Mouse (Mus musculus) midbrain, embryonic 14.5 days (tissue): ENCODE measurements around the gene Rhob. TPM values are rescaled to one million over a fixed set of nuclear protein-coding genes. Genes with fewer than 3 reads are reported as not detected.
"Not testable (repeated sequence)": the region's sequence is repeated elsewhere in the genome, so short reads cannot be mapped to it uniquely, and the experiment has no call there.

Experiments used
- ATAC-seq: fragments of 200-750 bp; cut with Nextera tagmentation; 2 replicates; pipeline ENCODE4 v1.8.0; 2017; ENCODE audit warnings: moderate number of reproducible peaks, moderate library complexity; ENCODE audit not compliant: low FRiP score, low TSS enrichment
- DNase-seq: peaks from one replicate; pipeline ENCODE4 v3.0.0-alpha.2; 2015
- H3K27ac ChIP-seq: fragments of 300-500 bp; sonication (generic); replicated peaks from 2 replicates; pipeline ENCODE4 v1.5.1; 2014; ENCODE audit warnings: mild to moderate bottlenecking, low read depth, low read length, moderate library complexity
- H3K27me3 ChIP-seq: fragments of 300-500 bp; sonication (generic); 2 replicates; pipeline ENCODE4 v1.6.1; 2014; ENCODE audit warnings: low read length, control low read depth, mixed read lengths; ENCODE audit not compliant: control insufficient read depth, insufficient read depth
- H3K36me3 ChIP-seq: fragments of 300-500 bp; sonication (generic); 2 replicates; pipeline ENCODE4 v1.6.1; 2014; ENCODE audit warnings: low read length, control low read depth; ENCODE audit not compliant: control insufficient read depth, insufficient read depth
- H3K4me1 ChIP-seq: fragments of 300-500 bp; sonication (generic); 2 replicates; pipeline ENCODE4 v1.6.1; 2014; ENCODE audit warnings: mild to moderate bottlenecking, antibody characterized with exemption, low read length, control low read depth; ENCODE audit not compliant: control insufficient read depth, insufficient read depth
- H3K4me2 ChIP-seq: fragments of 300-500 bp; sonication (generic); 2 replicates; pipeline ENCODE4 v1.6.1; 2014; ENCODE audit warnings: mild to moderate bottlenecking, low read length, moderate library complexity
- H3K4me3 ChIP-seq: fragments of 300-500 bp; sonication (generic); replicated peaks from 2 replicates; pipeline ENCODE4 v1.5.1; 2014; ENCODE audit warnings: low read depth, low read length
- H3K9ac ChIP-seq: fragments of 300-500 bp; sonication (generic); replicated peaks from 2 replicates; pipeline ENCODE4 v1.6.1; 2014; ENCODE audit warnings: mild to moderate bottlenecking, low read length, moderate library complexity
- H3K9me3 ChIP-seq: fragments of 300-500 bp; sonication (generic); 2 replicates; pipeline ENCODE4 v1.6.1; 2016; ENCODE audit warnings: low read length, control low read depth, mixed read lengths; ENCODE audit not compliant: control insufficient read depth
- WGBS: fragments of 180-500 bp; shearing (Covaris S2); extraction: QIAGEN DNeasy Blood & Tissue Kit; methylation state at CpG from one replicate; pipeline ENCODE4 v1.1.7; 2014; 5-methylcytosine and 5-hydroxymethylcytosine counted together
- polyA plus RNA-seq: library from polyadenylated mRNA; unstranded; fragments of >200 nt; fragmentation: Nextera tagmentation; extraction: Ambion mirVana; gene quantifications from 2 replicates; pipeline ENCODE4 v1.2.1, GENCODE M21; 2014

The Rhob gene
- polyA plus RNA-seq, 1 experiment from 2014 or later = 111 TPM

GRCm38 (mm10) chr12:8463599-8464160 lies 36.1 kb downstream of the Rhob start:
- Histone ChIP-seq H3K9me3 (no peaks in the 10 kb centered on the region), H3K4me2 (no peak overlapping the region), H3K9ac (no peak overlapping the region), H3K27ac (no peak overlapping the region), H3K36me3 (no peaks in the 10 kb centered on the region), H3K4me1 (peaks cover 6% of the 10 kb centered on the region), H3K27me3 (no peaks in the 10 kb centered on the region), H3K4me3 (no peak overlapping the region)
- 12% methylated on average over 3 of the region's 3 CpGs for WGBS
- DNase-seq (peak; percentile 17), ATAC-seq (no peak)

GRCm38 (mm10) chr12:8462533-8462932 lies 37.3 kb downstream of the Rhob start:
- no peak overlapping the region for H3K4me2 ChIP-seq
- no peaks in the 10 kb centered on the region for H3K36me3 ChIP-seq
- peaks cover 6% of the 10 kb centered on the region for H3K4me1 ChIP-seq
- WGBS = 87% methylated on average over 5 of the region's 5 CpGs
- no peak overlapping the region for H3K27ac ChIP-seq
- H3K9me3 ChIP-seq = no peaks in the 10 kb centered on the region
- no peak overlapping the region for H3K9ac ChIP-seq
- H3K4me3 ChIP-seq = no peak overlapping the region
- H3K27me3 ChIP-seq = no peaks in the 10 kb centered on the region
- ATAC-seq = no peak
- DNase-seq = no peak

- not testable (repeated sequence) for H3K27me3 ChIP-seq, H3K36me3 ChIP-seq, H3K4me3 ChIP-seq, H3K4me1 ChIP-seq, ATAC-seq, DNase-seq, H3K9me3 ChIP-seq, H3K27ac ChIP-seq, H3K9ac ChIP-seq, H3K4me2 ChIP-seq
- 91% methylated on average over 8 of the region's 8 CpGs for WGBS
Observed at GRCm38 (mm10) chr12:8461575-8461974, 38.2 kb downstream of the Rhob start.

GRCm38 (mm10) chr12:8458400-8458799 lies 41.4 kb downstream of the Rhob start:
- no peak overlapping the region for H3K4me2 ChIP-seq
- no peak overlapping the region for H3K27ac ChIP-seq
- 87% methylated on average over 8 of the region's 8 CpGs for WGBS
- H3K9ac ChIP-seq = no peak overlapping the region
- no peak overlapping the region for H3K4me3 ChIP-seq
- H3K36me3 ChIP-seq = no peaks in the 10 kb centered on the region
- no peak for DNase-seq
- no peaks in the 10 kb centered on the region for H3K4me1 ChIP-seq
- H3K27me3 ChIP-seq = no peaks in the 10 kb centered on the region
- no peaks in the 10 kb centered on the region for H3K9me3 ChIP-seq
- no peak for ATAC-seq

GRCm38 (mm10) chr12:8457052-8457451 lies 42.8 kb downstream of the Rhob start:
- Histone ChIP-seq H3K9me3 (no peaks in the 10 kb centered on the region), H3K4me3 (no peak overlapping the region), H3K4me2 (no peak overlapping the region), H3K4me1 (no peaks in the 10 kb centered on the region), H3K9ac (no peak overlapping the region), H3K36me3 (no peaks in the 10 kb centered on the region), H3K27ac (no peak overlapping the region), H3K27me3 (no peaks in the 10 kb centered on the region)
- ATAC-seq (no peak), DNase-seq (no peak)
- WGBS = 88% methylated on average over 5 of the region's 5 CpGs

GRCm38 (mm10) chr12:8455046-8455445 lies 44.8 kb downstream of the Rhob start:
- Histone ChIP-seq H3K9me3 (no peaks in the 10 kb centered on the region), H3K9ac (no peak overlapping the region), H3K27me3 (no peaks in the 10 kb centered on the region), H3K4me3 (no peak overlapping the region), H3K4me1 (no peaks in the 10 kb centered on the region), H3K4me2 (no peak overlapping the region), H3K36me3 (no peaks in the 10 kb centered on the region), H3K27ac (no peak overlapping the region)
- ATAC-seq (no peak), DNase-seq (no peak)
- 67% methylated on average over 2 of the region's 2 CpGs for WGBS

GRCm38 (mm10) chr12:8454487-8454886 lies 45.3 kb downstream of the Rhob start:
- no peak overlapping the region for H3K9ac ChIP-seq
- 84% methylated on average over 3 of the region's 3 CpGs for WGBS
- no peaks in the 10 kb centered on the region for H3K9me3 ChIP-seq
- ATAC-seq (no peak), DNase-seq (no peak)
- no peaks in the 10 kb centered on the region for H3K27me3 ChIP-seq
- no peaks in the 10 kb centered on the region for H3K4me1 ChIP-seq
- H3K27ac ChIP-seq = no peak overlapping the region
- H3K36me3 ChIP-seq = no peaks in the 10 kb centered on the region
- no peak overlapping the region for H3K4me2 ChIP-seq
- H3K4me3 ChIP-seq = no peak overlapping the region

GRCm38 (mm10) chr12:8452766-8453621 lies 46.8 kb downstream of the Rhob start:
- DNase-seq = no peak

More at GRCm38 (mm10) chr12:8452766-8453621, 46.8 kb downstream of the Rhob start:
- Histone ChIP-seq H3K9me3 (no peaks in the 10 kb centered on the region), H3K27me3 (no peaks in the 10 kb centered on the region), H3K9ac (no peak overlapping the region), H3K36me3 (no peaks in the 10 kb centered on the region), H3K4me3 (no peak overlapping the region), H3K4me1 (no peaks in the 10 kb centered on the region), H3K4me2 (no peak overlapping the region), H3K27ac (no peak overlapping the region)
- WGBS = 86% methylated on average over 7 of the region's 7 CpGs
- ATAC-seq = no peak
